Mouse (Mus musculus) T-helper 2 cell (primary cell): ENCODE results near the gene Dlst.

Experiments used
- in situ Hi-C: fragments of 300-600 bp; cut with MboI, MseI; formaldehyde crosslinking; loops from one replicate; pipeline ENCODE4 v1.15.1; 2025; ENCODE audit warnings: high pct_unique_total_duplicates

Dlst gene

GRCm38 (mm10) chr12:85177740-85178239 is 67.2 kb downstream of the Dlst start, which contains the start of gene Pgf:
TSS of gene Pgf (minus strand) at chr12:85177790.
- in situ Hi-C loops, result loop anchor here (10.0 kb wide), 1 partner anchor 817 kb away; no protein-coding TSS in a partner anchor

GRCm38 (mm10) chr12:85178294-85178693 is 67.7 kb downstream of the Dlst start:
- in situ Hi-C loops, result loop anchor here (10.0 kb wide), 1 partner anchor 817 kb away; no protein-coding TSS in a partner anchor

GRCm38 (mm10) chr12:85181475-85182344 is 71.1 kb downstream of the Dlst start:
- in situ Hi-C loops, result loop anchor here (10.0 kb wide), 1 partner anchor 377 kb away; no protein-coding TSS in a partner anchor

GRCm38 (mm10) chr12:85182345-85182643 is 71.7 kb downstream of the Dlst start:
- in situ Hi-C loops, result loop anchor here (10.0 kb wide), 1 partner anchor 377 kb away; no protein-coding TSS in a partner anchor

- in situ Hi-C loops, result loop anchor here (10.0 kb wide), 1 partner anchor 378 kb away; no protein-coding TSS in a partner anchor
Measured at GRCm38 (mm10) chr12:85182898-85183297, 72.3 kb downstream of the Dlst start.

- in situ Hi-C loops, result loop anchor here (10.0 kb wide), 1 partner anchor 379 kb away; no protein-coding TSS in a partner anchor
Measured at GRCm38 (mm10) chr12:85184118-85184517, 73.5 kb downstream of the Dlst start.
